Mouse (Mus musculus): ENCODE measurements around the gene Cwc22. TPM values are rescaled to one million over a fixed set of nuclear protein-coding genes. Genes with fewer than 3 reads are reported as not detected.

The Cwc22 gene
- polyA plus RNA-seq, 1 experiment from 2014 or later, result 8.8 TPM

- ATAC-seq, result no peak
- Histone ChIP-seq H3K27ac (ENCODE audit: low read depth, low read length) (no peak overlapping the region), H3K4me3 (ENCODE audit: low read depth, low read length) (no peak overlapping the region), H3K36me3 (ENCODE audit: control insufficient read depth, insufficient read depth) (peaks cover 60% of the 10 kb centered on the region), H3K4me2 (replicated peaks; ENCODE audit: low read depth) (no peak overlapping the region), H3K4me1 (replicated peaks; ENCODE audit: control insufficient read depth, insufficient read depth, low read length) (no peaks in the 10 kb centered on the region), H3K9me3 (ENCODE audit: control insufficient read depth) (no peaks in the 10 kb centered on the region), H3K27me3 (replicated peaks; ENCODE audit: control insufficient read depth, insufficient read depth, low read length) (no peaks in the 10 kb centered on the region), H3K9ac (ENCODE audit: low read depth, low read length) (no peak overlapping the region)
- no peak for TF ChIP-seq CTCF (IDR thresholded peaks at IDR 0.05; ENCODE audit: low read depth)
- WGBS, result 95% methylated on average over 5 of the region's 5 CpGs
Measured at GRCm38 (mm10) chr2:77901269-77901668, 44.9 kb downstream of the Cwc22 start.

GRCm38 (mm10) chr2:77900741-77901140 lies 45.4 kb downstream of the Cwc22 start:
- ATAC-seq, result no peak

GRCm38 (mm10) chr2:77900111-77900510 lies 46.1 kb downstream of the Cwc22 start:
- Histone ChIP-seq H3K4me1 (replicated peaks; ENCODE audit: control insufficient read depth, insufficient read depth, low read length) (no peaks in the 10 kb centered on the region), H3K27ac (ENCODE audit: low read depth, low read length) (no peak overlapping the region), H3K9me3 (ENCODE audit: control insufficient read depth) (no peaks in the 10 kb centered on the region), H3K36me3 (ENCODE audit: control insufficient read depth, insufficient read depth) (peaks cover 51% of the 10 kb centered on the region), H3K9ac (ENCODE audit: low read depth, low read length) (no peak overlapping the region), H3K4me2 (replicated peaks; ENCODE audit: low read depth) (no peak overlapping the region), H3K27me3 (replicated peaks; ENCODE audit: control insufficient read depth, insufficient read depth, low read length) (no peaks in the 10 kb centered on the region), H3K4me3 (ENCODE audit: low read depth, low read length) (no peak overlapping the region)
- no peak for TF ChIP-seq CTCF (IDR thresholded peaks at IDR 0.05; ENCODE audit: low read depth)
- 91% methylated on average over 2 of the region's 2 CpGs for WGBS
- ATAC-seq, result no peak

More at GRCm38 (mm10) chr2:77900741-77901140, 45.4 kb downstream of the Cwc22 start:
- no peaks in the 10 kb centered on the region for H3K4me1 ChIP-seq (replicated peaks; ENCODE audit: control insufficient read depth, insufficient read depth, low read length)
- H3K4me3 ChIP-seq (ENCODE audit: low read depth, low read length), result no peak overlapping the region
- H3K9me3 ChIP-seq (ENCODE audit: control insufficient read depth), result no peaks in the 10 kb centered on the region
- no peak for TF ChIP-seq CTCF (IDR thresholded peaks at IDR 0.05; ENCODE audit: low read depth)
- H3K9ac ChIP-seq (ENCODE audit: low read depth, low read length), result no peak overlapping the region
- no peak overlapping the region for H3K27ac ChIP-seq (ENCODE audit: low read depth, low read length)
- 93% methylated on average over 5 of the region's 5 CpGs for WGBS
- no peaks in the 10 kb centered on the region for H3K27me3 ChIP-seq (replicated peaks; ENCODE audit: control insufficient read depth, insufficient read depth, low read length)
- H3K36me3 ChIP-seq (ENCODE audit: control insufficient read depth, insufficient read depth), result peaks cover 56% of the 10 kb centered on the region
- no peak overlapping the region for H3K4me2 ChIP-seq (replicated peaks; ENCODE audit: low read depth)

GRCm38 (mm10) chr2:77898436-77898835 lies 47.7 kb downstream of the Cwc22 start:
- Histone ChIP-seq H3K27me3 (replicated peaks; ENCODE audit: control insufficient read depth, insufficient read depth, low read length) (no peaks in the 10 kb centered on the region), H3K9ac (ENCODE audit: low read depth, low read length) (no peak overlapping the region), H3K4me3 (ENCODE audit: low read depth, low read length) (no peak overlapping the region), H3K4me1 (replicated peaks; ENCODE audit: control insufficient read depth, insufficient read depth, low read length) (no peaks in the 10 kb centered on the region), H3K9me3 (ENCODE audit: control insufficient read depth) (no peaks in the 10 kb centered on the region), H3K36me3 (ENCODE audit: control insufficient read depth, insufficient read depth) (peaks cover 50% of the 10 kb centered on the region), H3K27ac (ENCODE audit: low read depth, low read length) (no peak overlapping the region), H3K4me2 (replicated peaks; ENCODE audit: low read depth) (no peak overlapping the region)
- no peak for ATAC-seq
- TF ChIP-seq CTCF (IDR thresholded peaks at IDR 0.05; ENCODE audit: low read depth), result no peak
- WGBS, result 93% methylated on average over 2 of the region's 2 CpGs

- no peak overlapping the region for H3K4me3 ChIP-seq (ENCODE audit: low read depth, low read length)
- WGBS, result 86% methylated on average over 5 of the region's 5 CpGs
- H3K4me1 ChIP-seq (replicated peaks; ENCODE audit: control insufficient read depth, insufficient read depth, low read length), result no peaks in the 10 kb centered on the region
- H3K4me2 ChIP-seq (replicated peaks; ENCODE audit: low read depth), result no peak overlapping the region
- no peak for TF ChIP-seq CTCF (IDR thresholded peaks at IDR 0.05; ENCODE audit: low read depth)
- H3K27ac ChIP-seq (ENCODE audit: low read depth, low read length), result no peak overlapping the region
- H3K9me3 ChIP-seq (ENCODE audit: control insufficient read depth), result no peaks in the 10 kb centered on the region
- peaks cover 50% of the 10 kb centered on the region for H3K36me3 ChIP-seq (ENCODE audit: control insufficient read depth, insufficient read depth)
- no peak for ATAC-seq
- H3K9ac ChIP-seq (ENCODE audit: low read depth, low read length), result no peak overlapping the region
- H3K27me3 ChIP-seq (replicated peaks; ENCODE audit: control insufficient read depth, insufficient read depth, low read length), result no peaks in the 10 kb centered on the region
Measured at GRCm38 (mm10) chr2:77897988-77898387, 48.2 kb downstream of the Cwc22 start.

- H3K36me3 ChIP-seq (ENCODE audit: control insufficient read depth, insufficient read depth), result peaks cover 54% of the 10 kb centered on the region
- WGBS, result 90% methylated on average over 3 of the region's 3 CpGs
Measured at GRCm38 (mm10) chr2:77897558-77897899, 48.6 kb downstream of the Cwc22 start.

More at GRCm38 (mm10) chr2:77897558-77897899, 48.6 kb downstream of the Cwc22 start:
- no peaks in the 10 kb centered on the region for H3K4me1 ChIP-seq (replicated peaks; ENCODE audit: control insufficient read depth, insufficient read depth, low read length)
- no peak for TF ChIP-seq CTCF (IDR thresholded peaks at IDR 0.05; ENCODE audit: low read depth)
- H3K4me2 ChIP-seq (replicated peaks; ENCODE audit: low read depth), result no peak overlapping the region
- ATAC-seq, result no peak
- no peak overlapping the region for H3K9ac ChIP-seq (ENCODE audit: low read depth, low read length)
- no peaks in the 10 kb centered on the region for H3K9me3 ChIP-seq (ENCODE audit: control insufficient read depth)
- no peak overlapping the region for H3K27ac ChIP-seq (ENCODE audit: low read depth, low read length)
- H3K27me3 ChIP-seq (replicated peaks; ENCODE audit: control insufficient read depth, insufficient read depth, low read length), result no peaks in the 10 kb centered on the region
- no peak overlapping the region for H3K4me3 ChIP-seq (ENCODE audit: low read depth, low read length)

All from intestine, postnatal 0 days (tissue).